Mouse (Mus musculus): ENCODE data around the gene Mphosph9. TPM values are rescaled to one million over a fixed set of nuclear protein-coding genes. Genes with fewer than 3 reads are reported as not detected.

The Mphosph9 gene
- polyA plus RNA-seq, 1 experiment = 3.0 TPM

- TF ChIP-seq GATA1 (IDR thresholded peaks at IDR 0.05; ENCODE audit: low read length) = no peak
Observed at GRCm38 (mm10) chr5:124233874-124234661, 93.7 kb downstream of the Mphosph9 start.

- TF ChIP-seq GATA1 (IDR thresholded peaks at IDR 0.05; ENCODE audit: low read length) = no peak
Observed at GRCm38 (mm10) chr5:124233144-124233465, 94.7 kb downstream of the Mphosph9 start.

GRCm38 (mm10) chr5:124232360-124233143 is 95.2 kb downstream of the Mphosph9 start:
- TF ChIP-seq GATA1 (IDR thresholded peaks at IDR 0.05; ENCODE audit: low read length) = no peak

- no peak for TF ChIP-seq GATA1 (IDR thresholded peaks at IDR 0.05; ENCODE audit: low read length)
Observed at GRCm38 (mm10) chr5:124230461-124230860, 97.3 kb downstream of the Mphosph9 start.

- TF ChIP-seq GATA1 (IDR thresholded peaks at IDR 0.05; ENCODE audit: low read length) = no peak
Observed at GRCm38 (mm10) chr5:124227193-124227592, 100.6 kb downstream of the Mphosph9 start.

- TF ChIP-seq GATA1 (IDR thresholded peaks at IDR 0.05; ENCODE audit: low read length) = no peak
Observed at GRCm38 (mm10) chr5:124226494-124226893, 101.3 kb downstream of the Mphosph9 start.

GRCm38 (mm10) chr5:124225891-124226290 is 101.9 kb downstream of the Mphosph9 start:
- TF ChIP-seq GATA1 (IDR thresholded peaks at IDR 0.05; ENCODE audit: low read length) = no peak

- no peak for TF ChIP-seq GATA1 (IDR thresholded peaks at IDR 0.05; ENCODE audit: low read length)
Observed at GRCm38 (mm10) chr5:124224321-124225092, 103.3 kb downstream of the Mphosph9 start.

- TF ChIP-seq GATA1 (IDR thresholded peaks at IDR 0.05; ENCODE audit: low read length) = no peak
Observed at GRCm38 (mm10) chr5:124223574-124223973, 104.2 kb downstream of the Mphosph9 start.

- TF ChIP-seq GATA1 (IDR thresholded peaks at IDR 0.05; ENCODE audit: low read length) = no peak
Observed at GRCm38 (mm10) chr5:124222696-124223095, 105.1 kb downstream of the Mphosph9 start.

- no peak for TF ChIP-seq GATA1 (IDR thresholded peaks at IDR 0.05; ENCODE audit: low read length)
Observed at GRCm38 (mm10) chr5:124221736-124222040, 106.1 kb downstream of the Mphosph9 start.

GRCm38 (mm10) chr5:124221037-124221735 is 106.6 kb downstream of the Mphosph9 start:
- no peak for TF ChIP-seq GATA1 (IDR thresholded peaks at IDR 0.05; ENCODE audit: low read length)

GRCm38 (mm10) chr5:124220551-124220950 is 107.2 kb downstream of the Mphosph9 start:
- no peak for TF ChIP-seq GATA1 (IDR thresholded peaks at IDR 0.05; ENCODE audit: low read length)

GRCm38 (mm10) chr5:124219431-124219830 is 108.3 kb downstream of the Mphosph9 start:
- no peak for TF ChIP-seq GATA1 (IDR thresholded peaks at IDR 0.05; ENCODE audit: low read length)

- TF ChIP-seq GATA1 (IDR thresholded peaks at IDR 0.05; ENCODE audit: low read length) = no peak
Observed at GRCm38 (mm10) chr5:124218986-124219385, 108.8 kb downstream of the Mphosph9 start.

Data from G1E-ER4 (cell line).